Mouse (Mus musculus) skeletal muscle tissue, adult 2 months (tissue): Measurements from ENCODE around the gene Psors1c2.
A peak's percentile ranks its signal among the peaks of the same experiment; 100 is the strongest.
"Not testable (repeated sequence)": the region's sequence is repeated elsewhere in the genome, so short reads cannot be mapped to it uniquely, and the experiment has no call there.

ENCODE experiments used
- DNase-seq: peaks from one replicate; pipeline ENCODE4 v3.0.0-alpha.2; 2012; ENCODE audit warnings: low read depth, low spot score

The Psors1c2 gene

GRCm38 (mm10) chr17:35532901-35533300, at the start of gene Psors1c2:
Gene Psors1c2 (plus strand): TSS chr17:35533201.
- no peak for DNase-seq

GRCm38 (mm10) chr17:35484066-35484465, 48.9 kb upstream of the Psors1c2 start:
- DNase-seq, result peak; percentile 7

DNA sequence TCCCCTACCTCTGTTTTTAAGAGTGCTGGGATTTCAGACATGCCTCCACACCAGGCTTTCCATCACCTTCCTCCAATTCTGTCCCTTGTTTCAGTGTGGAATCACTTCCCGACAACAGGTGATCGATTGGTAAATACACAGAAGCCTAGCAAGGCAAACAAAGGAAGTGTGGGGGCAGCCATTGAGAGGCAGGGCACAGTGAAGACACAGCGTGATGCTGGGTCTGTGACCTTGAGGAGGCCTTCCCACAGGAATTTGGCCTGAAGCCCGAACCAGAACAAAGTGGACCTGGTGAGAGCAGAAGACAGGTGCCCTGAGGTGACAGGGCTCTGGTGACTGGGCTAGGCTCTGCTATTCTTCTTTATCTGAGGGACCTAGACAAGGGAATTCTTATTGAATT, 47.3 kb upstream of the Psors1c2 start:
- DNase-seq, result no peak

DNA sequence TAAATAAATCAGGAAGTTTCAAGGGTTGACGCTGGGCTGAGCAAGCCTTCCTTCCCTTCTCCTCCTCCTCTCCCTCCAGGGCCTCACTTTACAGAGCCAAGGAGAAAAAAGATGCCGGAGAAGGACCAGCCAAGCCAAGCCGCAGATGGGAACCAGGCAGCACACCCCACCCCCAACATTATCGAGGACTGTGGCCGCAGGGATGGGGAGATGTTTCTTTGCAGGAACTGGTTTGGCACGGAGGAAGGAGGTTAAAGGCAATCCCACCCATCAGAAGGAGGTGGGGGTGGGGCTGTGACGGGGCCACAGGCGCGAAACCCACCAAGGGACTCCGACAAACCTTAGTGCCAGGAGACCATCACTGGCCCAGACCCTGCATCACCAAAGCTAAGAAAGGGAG, 46.3 kb upstream of the Psors1c2 start:
- no peak for DNase-seq

GRCm38 (mm10) chr17:35488041-35488440, 45.0 kb upstream of the Psors1c2 start:
- DNase-seq, result no peak

GRCm38 (mm10) chr17:35490320-35490719, 42.7 kb upstream of the Psors1c2 start:
- no peak for DNase-seq

GRCm38 (mm10) chr17:35497124-35497523, 35.9 kb upstream of the Psors1c2 start:
- DNase-seq, result no peak

- DNase-seq, result no peak
Observed at GRCm38 (mm10) chr17:35502226-35502625, 30.8 kb upstream of the Psors1c2 start.

DNA sequence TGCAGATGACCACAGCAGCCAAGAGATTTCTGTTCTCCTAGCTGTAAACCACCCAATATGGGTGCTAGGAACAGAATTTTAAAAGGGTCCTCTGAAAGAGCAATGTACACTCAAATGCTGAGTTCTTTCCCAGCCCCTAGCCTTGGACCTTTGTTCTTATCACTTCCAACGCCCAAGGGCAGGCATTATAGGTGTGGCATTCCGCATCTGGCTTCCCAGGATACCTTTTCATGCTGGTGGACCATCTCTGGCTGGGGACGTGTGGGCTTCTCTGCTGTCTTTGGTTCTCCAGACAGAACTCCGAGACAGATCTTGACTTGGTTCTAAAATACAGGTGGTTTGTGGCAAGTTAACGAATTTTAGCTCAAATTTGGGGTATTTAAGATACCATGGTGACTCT, 30.2 kb upstream of the Psors1c2 start:
- DNase-seq, result no peak

GRCm38 (mm10) chr17:35503849-35504248, 29.2 kb upstream of the Psors1c2 start:
- DNase-seq, result no peak

DNA sequence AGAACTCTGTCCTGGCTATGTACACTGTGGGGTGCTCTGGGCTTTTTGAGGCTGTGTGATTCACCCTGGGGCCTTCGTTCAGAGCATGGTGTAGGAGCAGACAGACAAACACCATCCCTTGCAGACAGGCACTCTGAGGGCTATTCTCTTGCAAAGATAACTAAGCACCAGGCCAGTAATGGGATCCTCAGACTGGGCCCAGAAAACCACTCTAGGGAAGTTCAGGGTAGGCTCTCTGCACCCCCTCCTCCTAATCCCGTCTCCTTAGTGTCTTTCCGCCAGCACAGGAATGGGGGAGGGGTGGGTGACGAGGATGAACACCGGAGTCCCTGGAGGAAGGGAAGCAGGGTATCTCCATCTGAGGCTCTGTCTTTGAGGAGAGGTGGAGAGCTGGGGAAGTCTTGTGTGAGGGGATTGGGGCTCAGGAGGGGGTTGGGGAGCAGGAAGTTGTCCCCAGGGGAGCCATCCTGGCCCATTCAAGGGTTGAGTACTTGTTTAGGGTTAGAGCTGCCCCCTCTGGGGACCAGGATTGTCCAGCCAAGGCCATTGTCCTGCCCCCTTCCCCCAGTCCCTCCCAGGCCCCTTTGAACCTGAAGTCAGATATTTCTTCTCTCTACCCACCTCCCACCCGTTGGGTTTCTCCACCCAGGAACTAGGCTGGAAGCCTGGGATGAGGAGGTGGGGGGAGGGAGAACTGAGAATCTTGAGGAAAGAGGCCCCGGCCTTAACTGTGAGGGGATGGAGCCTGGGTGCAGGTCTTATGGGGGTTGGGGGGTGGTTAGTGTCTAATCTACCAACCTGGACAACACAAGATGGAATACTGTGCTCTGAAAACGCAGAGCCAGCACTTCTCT, 28.1 kb upstream of the Psors1c2 start:
- DNase-seq, result no peak

DNA sequence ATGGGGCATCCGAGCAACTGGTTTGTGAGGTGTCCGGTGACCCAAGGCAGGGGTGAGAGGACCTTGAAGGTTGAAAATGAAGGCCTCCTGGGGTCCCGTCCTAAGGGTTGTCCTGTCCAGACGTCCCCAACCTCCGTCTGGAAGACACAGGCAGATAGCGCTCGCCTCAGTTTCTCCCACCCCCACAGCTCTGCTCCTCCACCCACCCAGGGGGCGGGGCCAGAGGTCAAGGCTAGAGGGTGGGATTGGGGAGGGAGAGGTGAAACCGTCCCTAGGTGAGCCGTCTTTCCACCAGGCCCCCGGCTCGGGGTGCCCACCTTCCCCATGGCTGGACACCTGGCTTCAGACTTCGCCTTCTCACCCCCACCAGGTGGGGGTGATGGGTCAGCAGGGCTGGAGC, 27.2 kb upstream of the Psors1c2 start, which contains the start of gene Pou5f1:
TSS of gene Pou5f1 (plus strand) at position 243 of the 400 bp plus-strand sequence.
- no peak for DNase-seq

DNA sequence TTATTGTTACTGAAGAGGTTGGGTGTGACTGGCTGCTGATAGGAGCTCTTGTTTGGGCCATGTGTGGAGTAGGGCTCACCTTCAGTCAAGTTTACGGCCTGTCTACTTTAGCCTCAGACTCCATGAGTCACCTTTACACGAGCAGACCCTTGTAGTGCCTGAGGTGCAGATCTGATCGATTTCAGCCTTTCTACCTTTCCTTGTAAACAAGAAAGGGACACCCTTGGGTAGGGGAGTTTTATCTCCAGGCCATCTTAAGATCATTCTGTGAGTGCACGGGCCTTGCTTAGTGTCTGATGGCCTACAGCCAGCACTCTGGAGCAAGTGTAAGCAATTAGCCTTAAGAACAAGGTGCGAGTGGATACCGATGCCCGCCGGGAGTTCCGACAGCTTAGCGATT, 26.1 kb upstream of the Psors1c2 start:
- no peak for DNase-seq

DNA sequence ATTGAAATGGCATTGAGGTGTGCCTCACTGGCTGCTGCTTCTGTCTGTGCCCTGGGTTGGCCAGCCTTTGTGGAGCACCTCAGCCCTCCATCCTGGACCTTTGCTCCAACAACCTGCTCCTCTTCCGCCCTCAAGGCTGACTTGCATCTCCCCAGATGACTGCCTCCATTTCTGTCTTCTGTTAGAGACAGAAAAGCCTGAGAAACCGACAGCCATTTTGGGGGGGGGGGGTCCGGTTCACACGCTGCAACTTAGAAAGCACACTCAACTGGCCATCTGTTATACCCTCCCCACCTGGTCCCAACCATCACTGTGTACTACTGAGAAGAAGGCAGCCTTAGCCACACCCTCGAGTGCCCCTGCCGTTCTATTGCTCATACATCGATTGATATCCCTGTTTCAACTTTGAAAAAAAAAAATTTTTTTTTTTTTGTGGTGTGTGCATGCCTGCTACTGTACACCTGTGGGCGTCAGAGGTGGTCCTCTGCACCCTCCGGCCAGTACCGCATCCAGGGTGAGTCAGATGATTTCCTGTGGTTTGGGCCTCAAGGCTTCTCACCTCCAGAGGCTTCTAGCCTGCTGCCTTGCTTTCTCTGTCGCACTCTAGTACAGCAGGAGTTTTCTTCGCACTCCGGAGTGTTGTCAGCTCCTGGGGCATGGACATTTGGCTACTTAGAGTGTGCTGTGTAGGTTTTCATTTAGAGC, 25.3 kb upstream of the Psors1c2 start:
- no peak for DNase-seq

GRCm38 (mm10) chr17:35508279-35508678, 24.7 kb upstream of the Psors1c2 start:
- not testable (repeated sequence) for DNase-seq

DNA sequence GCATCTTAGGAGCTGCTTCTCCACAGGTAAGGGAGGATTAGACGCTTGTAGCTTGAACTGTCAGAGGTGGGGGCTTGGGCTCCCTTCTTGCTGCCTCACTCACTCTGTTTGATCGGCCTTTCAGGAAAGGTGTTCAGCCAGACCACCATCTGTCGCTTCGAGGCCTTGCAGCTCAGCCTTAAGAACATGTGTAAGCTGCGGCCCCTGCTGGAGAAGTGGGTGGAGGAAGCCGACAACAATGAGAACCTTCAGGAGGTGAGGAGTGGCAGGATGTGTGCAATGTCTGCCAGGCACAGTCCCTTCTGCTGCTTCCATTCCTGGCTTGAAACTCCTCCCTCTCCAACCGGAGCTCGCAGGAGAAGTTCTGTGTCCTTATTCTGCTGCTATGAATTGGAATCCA, 23.7 kb upstream of the Psors1c2 start:
- DNase-seq, result no peak

DNA sequence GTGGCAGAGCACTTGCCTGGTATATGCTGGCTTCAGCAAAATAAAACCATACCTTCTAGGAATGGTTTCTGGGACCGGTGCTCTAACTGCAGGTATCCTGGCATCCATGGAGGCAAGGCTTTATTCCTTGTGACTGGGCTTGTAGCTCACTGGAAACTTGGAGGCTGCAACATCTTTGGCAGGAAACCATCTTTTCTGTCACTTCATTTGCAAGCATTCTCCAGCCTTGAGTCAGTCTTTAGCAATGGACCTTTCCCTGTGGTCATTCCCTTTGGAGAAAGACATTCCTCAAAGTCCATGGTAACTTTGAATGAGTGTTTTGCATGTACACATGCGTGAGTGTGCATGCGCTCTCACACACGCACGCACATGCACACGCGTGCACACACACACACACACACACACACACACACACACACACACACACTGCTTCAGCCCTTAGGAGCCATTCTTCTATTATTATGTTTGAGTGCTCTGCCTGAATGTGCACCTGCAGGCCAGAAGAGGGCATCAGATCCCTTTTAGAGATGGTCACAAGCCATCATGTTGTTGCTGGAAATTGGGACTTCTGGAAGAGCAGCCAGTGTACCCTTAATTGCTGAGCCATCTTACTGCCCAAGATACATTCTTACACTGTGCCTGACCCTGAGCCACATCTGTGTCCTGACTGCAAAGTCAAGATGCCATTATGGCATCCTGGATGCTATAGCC, 19.9 kb upstream of the Psors1c2 start:
- DNase-seq, result no peak

- DNase-seq, result no peak
Observed at GRCm38 (mm10) chr17:35513886-35514285, 19.1 kb upstream of the Psors1c2 start.

DNA sequence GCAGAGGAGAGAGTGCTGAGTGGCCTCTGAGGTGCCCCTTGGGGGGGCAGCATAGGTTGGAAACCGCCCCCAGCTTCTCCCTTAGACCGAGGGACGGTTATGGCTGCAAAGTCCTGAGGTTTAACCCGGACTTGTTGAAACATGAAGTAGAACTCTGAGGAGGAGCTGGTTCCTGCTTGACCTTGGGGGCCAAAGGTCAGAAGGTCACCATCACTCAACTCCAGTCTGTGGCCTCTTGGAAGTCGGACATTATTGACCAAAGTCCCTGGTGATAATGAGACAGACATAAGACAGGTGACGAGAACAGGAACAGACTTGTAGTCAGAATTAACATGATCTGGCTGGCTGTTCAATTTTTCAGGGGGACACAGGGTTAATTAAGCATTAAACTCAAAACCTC, 18.2 kb upstream of the Psors1c2 start:
- DNase-seq, result no peak

DNA sequence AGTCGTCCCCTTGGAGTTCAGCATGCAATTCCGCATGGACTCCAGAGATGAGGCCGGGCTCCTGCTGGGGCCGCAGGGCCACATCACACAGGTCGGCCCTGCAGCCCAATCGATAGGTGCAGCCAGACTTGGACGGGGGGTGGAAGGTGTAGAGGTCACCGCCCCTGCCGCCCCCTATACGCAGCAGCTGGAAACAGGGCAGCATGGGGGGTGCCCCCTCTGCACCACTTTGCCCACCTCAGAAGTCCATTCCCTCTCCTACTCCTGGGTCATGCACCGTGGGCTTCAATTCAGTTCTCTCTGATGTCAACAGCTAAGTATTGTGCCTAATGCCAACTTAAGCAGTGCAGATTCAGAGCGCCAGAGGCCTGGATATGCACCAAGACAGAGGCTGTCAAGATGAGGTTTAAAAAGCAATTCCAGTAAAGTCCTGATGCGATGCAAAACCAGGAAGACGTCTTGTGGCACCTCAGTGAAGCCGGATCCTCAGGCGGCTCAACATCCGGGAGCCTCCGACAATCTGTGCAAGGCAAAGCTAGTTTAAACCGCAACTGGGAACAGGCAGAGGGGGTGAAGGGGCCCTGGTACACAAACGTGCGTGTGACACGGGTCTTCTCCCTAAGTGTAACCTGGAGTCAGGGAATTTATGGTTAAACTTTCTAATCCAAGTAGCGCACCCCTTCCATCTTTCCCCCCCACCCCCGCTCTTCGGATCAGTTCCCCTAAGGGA, 16.9 kb upstream of the Psors1c2 start:
- DNase-seq, result no peak

- peak; percentile 94 for DNase-seq
Observed at GRCm38 (mm10) chr17:35516652-35517500, 16.1 kb upstream of the Psors1c2 start, which contains the start of the genes Tcf19 and Cchcr1. Gene Tcf19 (minus strand): TSS chr17:35516824. Gene Cchcr1 (plus strand): TSS chr17:35517100.
